Mouse (Mus musculus): ENCODE data around the gene Tle6.

DNA sequence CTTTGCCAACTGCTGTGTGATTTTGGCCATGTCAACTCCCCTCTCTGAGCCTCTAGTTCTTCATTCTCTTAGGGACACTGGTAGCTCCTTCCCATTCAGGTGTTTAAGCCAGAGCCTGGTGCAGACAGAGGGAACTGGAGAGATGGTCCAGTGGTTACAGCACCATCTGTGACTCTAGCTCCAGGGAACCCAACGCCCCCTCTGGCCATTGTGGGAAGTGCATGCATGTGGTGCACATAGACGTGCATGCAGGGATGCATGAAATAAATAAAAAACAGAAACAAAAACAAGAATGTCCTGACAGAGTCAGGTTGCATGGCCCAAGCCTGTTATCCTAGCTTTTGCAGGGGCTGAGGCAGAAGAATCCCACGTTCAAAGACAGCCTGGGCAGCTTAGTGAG is 44.6 kb downstream of the Tle6 start:
- peak; percentile 76 for TF ChIP-seq CTCF (IDR thresholded peaks at IDR 0.05; ENCODE audit: low read depth, low read length)
- TF ChIP-seq TAL1 (conservative IDR thresholded peaks at IDR 0.05; ENCODE audit: low read depth, low read length) = no peak
- TF ChIP-seq GATA1 (IDR thresholded peaks at IDR 0.05; ENCODE audit: borderline replicate concordance, low read length) = no peak
